In the genomic region with DNA sequence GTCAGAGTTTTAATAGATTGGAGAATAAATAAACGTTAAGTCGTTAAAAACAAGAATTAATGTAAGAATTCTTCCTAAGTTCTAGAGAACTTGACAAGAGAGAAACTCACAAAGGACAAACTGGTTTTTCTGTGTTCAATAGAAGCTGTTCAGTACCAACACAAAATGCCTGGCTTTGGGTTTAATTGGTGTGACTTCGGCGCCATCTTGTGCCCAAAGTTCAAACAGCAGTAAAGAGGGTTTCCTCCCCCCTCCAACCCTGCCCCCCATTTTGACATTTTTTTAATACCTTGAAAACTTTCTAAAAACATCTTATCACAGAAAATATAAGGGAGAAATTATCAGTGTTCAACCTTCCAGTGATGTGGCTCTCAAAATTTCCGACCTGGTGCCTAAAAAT, we compare ENCODE assay signal across 9 mouse cellular contexts. TPM values are rescaled to one million over a fixed set of nuclear protein-coding genes. Genes with fewer than 3 reads are reported as not detected.
DNase-seq lines count a peak whose midpoint lies in the region; ATAC-seq and TF ChIP-seq lines count a peak whose summit lies in the region.
"Had no signal": no experiment of that assay in that cellular context is flagged by ENCODE, and none has a peak within 500 bp of the region (broad histone marks: within the 10 kb centered on the region; RNA-seq: fewer than 3 reads in every experiment).

No protein-coding gene starts in this region.

- no peaks in the 10 kb centered on the region for H3K36me3 ChIP-seq in testis, adult 2 months (ENCODE audit: control insufficient read depth, insufficient read depth, low read length)
- no peaks in the 10 kb centered on the region for H3K36me3 ChIP-seq in hindbrain, postnatal 0 days (ENCODE audit: insufficient read depth, low read length)
- H3K36me3 ChIP-seq in midbrain, postnatal 0 days (ENCODE audit: insufficient read depth, low read length): no peaks in the 10 kb centered on the region
- no peaks in the 10 kb centered on the region for H3K36me3 ChIP-seq in stomach, postnatal 0 days (ENCODE audit: control insufficient read depth, insufficient read depth, low read length)
- H3K36me3 ChIP-seq: embryonic facial prominence, embryonic 15.5 days had no signal

- no peaks in the 10 kb centered on the region for H3K9me3 ChIP-seq in hindbrain, postnatal 0 days (ENCODE audit: low read length)
- no peaks in the 10 kb centered on the region for H3K9me3 ChIP-seq in midbrain, postnatal 0 days (ENCODE audit: low read length)
- no peaks in the 10 kb centered on the region for H3K9me3 ChIP-seq in stomach, postnatal 0 days (ENCODE audit: control insufficient read depth, low read length)
- H3K9me3 ChIP-seq: embryonic facial prominence, embryonic 15.5 days had no signal

- WGBS in hindbrain, postnatal 0 days: 20% methylated on average over 5 of the region's 5 CpGs
- 17% methylated on average over 5 of the region's 5 CpGs for WGBS in midbrain, postnatal 0 days
- 10% methylated on average over 5 of the region's 5 CpGs for WGBS in stomach, postnatal 0 days

- no peak for TF ChIP-seq POLR2A in testis, adult 2 months (IDR thresholded peaks at IDR 0.05; ENCODE audit: control insufficient read depth, low read depth, low read length)

- no peaks in the 10 kb centered on the region for H3K27me3 ChIP-seq in testis, adult 2 months (ENCODE audit: control insufficient read depth, insufficient read depth, low read length)
- H3K27me3 ChIP-seq in hindbrain, postnatal 0 days (ENCODE audit: insufficient read depth, low read length): no peaks in the 10 kb centered on the region
- H3K27me3 ChIP-seq in midbrain, postnatal 0 days (ENCODE audit: insufficient read depth, low read length): no peaks in the 10 kb centered on the region
- no peaks in the 10 kb centered on the region for H3K27me3 ChIP-seq in stomach, postnatal 0 days (ENCODE audit: control insufficient read depth, insufficient read depth, low read length)
- H3K27me3 ChIP-seq: embryonic facial prominence, embryonic 15.5 days had no signal

- peak; percentile 30; the same call in 1 of the 2 replicates for TF ChIP-seq CTCF in testis, adult 2 months (IDR thresholded peaks at IDR 0.05; ENCODE audit: control insufficient read depth, insufficient read depth, insufficient replicate concordance, low read depth, low read length)
- peak; percentile 83 for TF ChIP-seq CTCF in hindbrain, postnatal 0 days (IDR thresholded peaks at IDR 0.05; ENCODE audit: low read depth)
- TF ChIP-seq CTCF in midbrain, postnatal 0 days (IDR thresholded peaks at IDR 0.05): peak; percentile 86
- peak; percentile 86 for TF ChIP-seq CTCF in stomach, postnatal 0 days (IDR thresholded peaks at IDR 0.05; ENCODE audit: low read depth)

- no peak overlapping the region for H3K4me2 ChIP-seq in hindbrain, postnatal 0 days (ENCODE audit: low read depth, low read length)
- H3K4me2 ChIP-seq in midbrain, postnatal 0 days (ENCODE audit: low read depth, low read length, poor library complexity, severe bottlenecking): no peak overlapping the region
- no peak overlapping the region for H3K4me2 ChIP-seq in stomach, postnatal 0 days (replicated peaks; ENCODE audit: low read depth)

- intact Hi-C loops in left cerebral cortex, postnatal 36 days (cut with DNase I): loop anchor here (1.0 kb wide), 2 partner anchors 342 to 413 kb away; no protein-coding TSS in a partner anchor

- H3K4me1 ChIP-seq in testis, adult 2 months (ENCODE audit: control insufficient read depth, insufficient read depth, low read length): peaks cover 2% of the 10 kb centered on the region; the same call in 1 of the 2 replicates
- H3K4me1 ChIP-seq in hindbrain, postnatal 0 days (ENCODE audit: insufficient read depth, low read length): no peaks in the 10 kb centered on the region
- no peaks in the 10 kb centered on the region for H3K4me1 ChIP-seq in midbrain, postnatal 0 days (ENCODE audit: insufficient read depth, low read length)
- H3K4me1 ChIP-seq in stomach, postnatal 0 days (replicated peaks; ENCODE audit: control insufficient read depth, insufficient read depth): no peaks in the 10 kb centered on the region

- no peak overlapping the region for H3K4me3 ChIP-seq in testis, adult 2 months (ENCODE audit: control insufficient read depth, low read depth, low read length)
- no peak overlapping the region for H3K4me3 ChIP-seq in hindbrain, postnatal 0 days (ENCODE audit: low read length)
- no peak overlapping the region for H3K4me3 ChIP-seq in midbrain, postnatal 0 days (ENCODE audit: low read depth, low read length)
- H3K4me3 ChIP-seq in stomach, postnatal 0 days (ENCODE audit: low read depth, low read length): no peak overlapping the region

- DNase-seq in testis, postnatal 14 days (ENCODE audit: low spot score): no peak
- peak; percentile 21 for DNase-seq in c-Kit-positive CD71-positive TER-119-negative erythroid progenitor cells, embryonic 14.5 days (ENCODE audit: low read depth)
- DNase-seq in forelimb bud, embryonic 11.5 days (ENCODE audit: low read depth, low spot score): peak; percentile 73
- DNase-seq in hindbrain, postnatal 0 days (ENCODE audit: low spot score): peak; percentile 83
- DNase-seq in left cerebral cortex, postnatal 36 days (ENCODE audit: low spot score in 2 of 2): peak; percentile 47 to 54
- DNase-seq in midbrain, postnatal 0 days (ENCODE audit: low spot score): peak; percentile 82
- peak; percentile 62 for DNase-seq in stomach, postnatal 0 days (ENCODE audit: low spot score)

- H3K27ac ChIP-seq in testis, adult 2 months (ENCODE audit: control insufficient read depth, insufficient read depth, low read depth, low read length): no peak overlapping the region
- H3K27ac ChIP-seq in hindbrain, postnatal 0 days: no peak overlapping the region
- H3K27ac ChIP-seq in midbrain, postnatal 0 days (ENCODE audit: low read depth, low read length): no peak overlapping the region
- H3K27ac ChIP-seq in stomach, postnatal 0 days (replicated peaks): no peak overlapping the region

- TF ChIP-seq EP300 in stomach, postnatal 0 days (optimal IDR thresholded peaks at IDR 0.05): no peak

- peak; percentile 57 for ATAC-seq in hindbrain, postnatal 0 days
- peak; percentile 74 for ATAC-seq in midbrain, postnatal 0 days (ENCODE audit: low FRiP score)
- ATAC-seq in stomach, postnatal 0 days (ENCODE audit: low FRiP score, low TSS enrichment): peak; percentile 31; the same call in 1 of the 2 replicates

- H3K9ac ChIP-seq in hindbrain, postnatal 0 days (replicated peaks; ENCODE audit: low read length): no peak overlapping the region
- H3K9ac ChIP-seq in midbrain, postnatal 0 days (replicated peaks; ENCODE audit: low read length, poor library complexity, severe bottlenecking): no peak overlapping the region
- no peak overlapping the region for H3K9ac ChIP-seq in stomach, postnatal 0 days (ENCODE audit: low read length)
- H3K9ac ChIP-seq: embryonic facial prominence, embryonic 15.5 days had no signal

RNA-seq across cellular contexts. Expression of a gene that starts 44.4 kb away (rescaled TPM):
- polyA plus RNA-seq in testis, adult 2 months (2012; rRNA removed): 3.2 and 3.5 TPM in 2 replicates
- total RNA-seq in hindbrain, postnatal 0 days (2014; rRNA removed): 6.4 and 11.8 TPM in 2 replicates
- polyA plus RNA-seq in hindbrain, postnatal 0 days (2015; fragmentation: Nextera tagmentation; extraction: Ambion mirVana): 8.8 and 10.2 TPM in 2 replicates
- total RNA-seq in left cerebral cortex, postnatal 36 days (2021): 10 to 100 TPM; 21.5 to 31.1 TPM
- 9.0 and 11.0 TPM in 2 replicates for total RNA-seq in midbrain, postnatal 0 days (2014; rRNA removed)
- 8.4 TPM in 2 replicates for polyA plus RNA-seq in midbrain, postnatal 0 days (2015; fragmentation: Nextera tagmentation; extraction: Ambion mirVana)
- polyA plus RNA-seq in stomach, postnatal 0 days (2015; fragmentation: Nextera tagmentation; extraction: Ambion mirVana): 16.8 and 19.6 TPM in 2 replicates

Comparison
In these comparisons a context has a peak if more than half of its experiments do, and no peak if none do; other contexts are left out.
1. CTCF ChIP-seq: peak in every context shown above with its lines; median percentile 86 in midbrain, postnatal 0 days; 86 in stomach, postnatal 0 days; 83 in hindbrain, postnatal 0 days; 30 in testis, adult 2 months.